Mouse (Mus musculus) embryonic facial prominence, embryonic 13.5 days (tissue): ENCODE measurements around the gene Cdk12. TPM values are rescaled to one million over a fixed set of nuclear protein-coding genes. Genes with fewer than 3 reads are reported as not detected.
A peak's percentile ranks its signal among the peaks of the same experiment; 100 is the strongest.

Source experiments
- ATAC-seq: fragments of 200-750 bp; cut with Nextera tagmentation; 2 replicates; pipeline ENCODE4 v1.8.0; 2017; ENCODE audit warnings: low read depth; ENCODE audit not compliant: insufficient number of reproducible peaks, insufficient read depth, low FRiP score, low TSS enrichment
- H3K27ac ChIP-seq: fragments of 300-500 bp; sonication (generic); 2 replicates; pipeline ENCODE4 v1.5.1; 2015; ENCODE audit warnings: moderate library complexity, mild to moderate bottlenecking, inconsistent platforms
- H3K27me3 ChIP-seq: fragments of 300-500 bp; sonication (generic); 2 replicates; pipeline ENCODE4 v1.6.1; 2015; ENCODE audit warnings: mild to moderate bottlenecking, inconsistent platforms
- H3K36me3 ChIP-seq: fragments of 300-500 bp; sonication (generic); 2 replicates; pipeline ENCODE4 v1.6.1; 2015; ENCODE audit warnings: mild to moderate bottlenecking, inconsistent platforms
- H3K4me1 ChIP-seq: fragments of 300-500 bp; sonication (generic); 2 replicates; pipeline ENCODE4 v1.6.1; 2015; ENCODE audit warnings: inconsistent platforms
- H3K4me2 ChIP-seq: fragments of 300-500 bp; sonication (generic); 2 replicates; pipeline ENCODE4 v1.6.1; 2015; ENCODE audit warnings: moderate library complexity, mild to moderate bottlenecking, inconsistent platforms
- H3K4me3 ChIP-seq: fragments of 300-500 bp; sonication (generic); 2 replicates; pipeline ENCODE4 v1.5.1; 2015; ENCODE audit warnings: mild to moderate bottlenecking, inconsistent platforms
- H3K9ac ChIP-seq: fragments of 300-500 bp; sonication (generic); 2 replicates; pipeline ENCODE4 v1.6.1; 2015; ENCODE audit warnings: mild to moderate bottlenecking, inconsistent platforms
- H3K9me3 ChIP-seq: fragments of 300-500 bp; sonication (generic); 2 replicates; pipeline ENCODE4 v1.6.1; 2016; ENCODE audit warnings: inconsistent platforms
- WGBS: fragments of 180-500 bp; shearing (Covaris S2); methylation state at CpG from one replicate; pipeline ENCODE4 v1.1.7; 2015; ENCODE audit warnings: mixed read lengths; 5-methylcytosine and 5-hydroxymethylcytosine counted together
- polyA plus RNA-seq: library from polyadenylated mRNA; unstranded; fragments of >200 nt; fragmentation: Nextera tagmentation; extraction: Ambion mirVana; gene quantifications from 2 replicates; pipeline ENCODE4 v1.2.1, GENCODE M21; 2015

Gene Cdk12
- polyA plus RNA-seq, 1 experiment from 2014 or later, result 14.3 TPM

- H3K27me3 ChIP-seq, result peaks cover 54% of the 10 kb centered on the region
- H3K27ac ChIP-seq, result no peak overlapping the region
These were observed 90.2 kb downstream of the Cdk12 start for GRCm38 (mm10) chr11:98293070-98293469.

DNA sequence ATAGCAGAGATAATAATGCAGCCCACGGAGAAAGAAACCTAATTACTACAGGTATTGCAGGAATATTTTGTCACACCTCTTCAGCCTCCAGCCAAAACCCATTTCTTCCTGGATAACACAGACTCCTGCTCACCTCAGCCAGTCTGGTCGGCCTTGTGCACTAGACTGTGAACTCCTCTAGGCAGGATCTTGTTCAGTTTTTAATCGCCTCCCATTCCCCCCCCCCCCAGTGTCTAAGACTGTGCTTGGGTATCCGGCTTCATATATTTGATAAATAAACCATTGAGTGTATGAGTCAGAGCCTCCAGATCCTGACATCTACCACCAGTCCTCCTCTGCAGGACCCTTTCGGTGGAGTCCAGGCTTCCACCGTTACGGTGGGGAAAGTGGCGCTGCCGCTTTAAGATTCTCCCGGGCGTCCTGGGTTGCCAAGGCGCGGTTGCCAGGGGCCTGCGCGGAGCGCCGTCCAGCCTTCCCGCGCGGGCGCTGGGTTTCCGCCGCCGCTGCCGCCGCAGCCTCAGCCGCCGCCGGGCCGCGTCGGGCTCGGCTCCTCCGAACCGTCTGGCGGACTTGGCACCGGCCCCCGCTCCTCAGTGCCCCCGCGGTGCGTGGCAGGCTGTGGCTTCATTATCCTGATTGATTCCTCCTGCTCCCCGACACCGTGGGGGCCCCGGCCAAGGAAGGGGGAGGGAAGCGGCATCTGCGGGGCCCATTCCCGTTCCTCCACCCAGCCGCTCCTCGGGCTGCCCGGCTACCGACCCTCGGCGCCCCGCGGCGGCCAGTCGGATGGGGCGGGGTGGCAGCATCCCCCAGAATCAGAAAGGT is 91.5 kb downstream of the Cdk12 start:
- Histone ChIP-seq H3K4me3 (peak overlapping the region; percentile 73), H3K9ac (peak overlapping the region; percentile 80), H3K9me3 (no peaks in the 10 kb centered on the region), H3K27me3 (peaks cover 65% of the 10 kb centered on the region), H3K36me3 (no peaks in the 10 kb centered on the region), H3K4me2 (peak overlapping the region; percentile 96), H3K27ac (no peak overlapping the region), H3K4me1 (peaks cover 10% of the 10 kb centered on the region)
- ATAC-seq, result no peak
- WGBS, result 1% methylated on average over 58 of the region's 58 CpGs

More at GRCm38 (mm10) chr11:98293070-98293469, 90.2 kb downstream of the Cdk12 start:
- Histone ChIP-seq H3K9me3 (no peaks in the 10 kb centered on the region), H3K36me3 (no peaks in the 10 kb centered on the region), H3K4me2 (no peak overlapping the region), H3K4me1 (peaks cover 10% of the 10 kb centered on the region), H3K4me3 (no peak overlapping the region), H3K9ac (no peak overlapping the region)
- WGBS, result 41% methylated on average over 2 of the region's 2 CpGs
- ATAC-seq, result no peak

DNA sequence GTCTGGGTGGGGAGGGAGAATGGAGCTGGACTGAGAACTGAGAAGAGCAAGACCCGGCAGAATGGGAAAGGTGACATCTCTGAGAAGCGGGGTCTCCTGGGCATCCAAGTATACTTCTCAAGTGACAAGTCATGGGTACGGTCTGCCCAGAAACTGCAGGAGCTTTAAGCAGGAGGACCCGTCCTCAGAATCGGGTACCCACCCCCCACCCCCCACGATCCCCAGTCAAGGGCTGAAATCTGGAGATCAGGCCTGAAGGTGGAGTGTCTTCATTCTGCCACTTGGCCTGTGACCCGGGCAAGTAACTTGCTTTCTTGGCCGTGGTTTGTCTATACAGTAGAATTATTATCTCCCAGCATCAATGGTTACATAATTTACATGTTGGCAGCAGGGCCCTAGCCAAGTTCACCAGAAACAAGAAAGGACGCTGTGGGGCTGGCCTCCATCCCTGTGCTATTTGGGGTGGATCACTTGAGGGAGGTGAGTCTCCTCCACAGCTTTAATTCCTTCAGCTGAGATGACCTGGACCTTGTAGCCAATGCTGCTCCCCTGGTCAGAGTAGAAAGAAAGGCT is 92.2 kb downstream of the Cdk12 start:
- Histone ChIP-seq H3K4me2 (peak overlapping the region; percentile 96), H3K4me3 (peak overlapping the region; percentile 73), H3K4me1 (peaks cover 10% of the 10 kb centered on the region), H3K9me3 (no peaks in the 10 kb centered on the region), H3K27me3 (peaks cover 66% of the 10 kb centered on the region), H3K9ac (peak overlapping the region; percentile 80), H3K36me3 (no peaks in the 10 kb centered on the region), H3K27ac (no peak overlapping the region)
- ATAC-seq, result no peak
- 3% methylated on average over 9 of the region's 9 CpGs for WGBS

DNA sequence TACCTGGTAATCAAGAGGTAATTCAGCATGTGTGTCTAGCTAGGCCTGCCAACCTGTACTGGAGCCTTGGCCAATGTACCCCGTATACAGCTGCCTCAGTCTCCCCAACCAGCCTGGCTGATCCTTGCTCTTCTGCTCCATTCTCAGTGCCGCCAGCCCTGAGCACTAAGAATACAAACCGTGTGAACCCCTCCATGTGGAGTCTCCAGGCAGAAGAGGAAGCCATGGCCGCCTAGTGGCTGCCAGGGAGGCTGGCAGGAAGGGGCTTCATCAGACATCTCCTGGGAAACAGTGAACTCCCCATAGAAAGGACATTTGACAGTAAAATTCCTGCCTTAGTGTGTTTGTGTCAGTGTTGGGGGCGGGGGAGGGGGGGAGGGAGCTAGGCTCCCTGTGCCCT is 93.4 kb downstream of the Cdk12 start:
- 6% methylated on average over 5 of the region's 5 CpGs for WGBS
- H3K4me2 ChIP-seq, result no peak overlapping the region
- H3K4me3 ChIP-seq, result no peak overlapping the region
- peaks cover 72% of the 10 kb centered on the region for H3K27me3 ChIP-seq
- no peak overlapping the region for H3K9ac ChIP-seq
- no peaks in the 10 kb centered on the region for H3K9me3 ChIP-seq
- ATAC-seq, result no peak
- peaks cover 10% of the 10 kb centered on the region for H3K4me1 ChIP-seq
- H3K27ac ChIP-seq, result no peak overlapping the region
- H3K36me3 ChIP-seq, result no peaks in the 10 kb centered on the region

GRCm38 (mm10) chr11:98296916-98297315 is 94.1 kb downstream of the Cdk12 start:
- no peak overlapping the region for H3K4me3 ChIP-seq
- H3K9me3 ChIP-seq, result no peaks in the 10 kb centered on the region
- 47% methylated on average over 2 of the region's 2 CpGs for WGBS
- ATAC-seq, result no peak
- peaks cover 10% of the 10 kb centered on the region for H3K4me1 ChIP-seq
- H3K9ac ChIP-seq, result no peak overlapping the region
- H3K27ac ChIP-seq, result no peak overlapping the region
- H3K4me2 ChIP-seq, result no peak overlapping the region
- no peaks in the 10 kb centered on the region for H3K36me3 ChIP-seq
- H3K27me3 ChIP-seq, result peaks cover 76% of the 10 kb centered on the region

GRCm38 (mm10) chr11:98297778-98298177 is 94.9 kb downstream of the Cdk12 start:
- H3K27me3 ChIP-seq, result peaks cover 79% of the 10 kb centered on the region
- ATAC-seq, result no peak

DNA sequence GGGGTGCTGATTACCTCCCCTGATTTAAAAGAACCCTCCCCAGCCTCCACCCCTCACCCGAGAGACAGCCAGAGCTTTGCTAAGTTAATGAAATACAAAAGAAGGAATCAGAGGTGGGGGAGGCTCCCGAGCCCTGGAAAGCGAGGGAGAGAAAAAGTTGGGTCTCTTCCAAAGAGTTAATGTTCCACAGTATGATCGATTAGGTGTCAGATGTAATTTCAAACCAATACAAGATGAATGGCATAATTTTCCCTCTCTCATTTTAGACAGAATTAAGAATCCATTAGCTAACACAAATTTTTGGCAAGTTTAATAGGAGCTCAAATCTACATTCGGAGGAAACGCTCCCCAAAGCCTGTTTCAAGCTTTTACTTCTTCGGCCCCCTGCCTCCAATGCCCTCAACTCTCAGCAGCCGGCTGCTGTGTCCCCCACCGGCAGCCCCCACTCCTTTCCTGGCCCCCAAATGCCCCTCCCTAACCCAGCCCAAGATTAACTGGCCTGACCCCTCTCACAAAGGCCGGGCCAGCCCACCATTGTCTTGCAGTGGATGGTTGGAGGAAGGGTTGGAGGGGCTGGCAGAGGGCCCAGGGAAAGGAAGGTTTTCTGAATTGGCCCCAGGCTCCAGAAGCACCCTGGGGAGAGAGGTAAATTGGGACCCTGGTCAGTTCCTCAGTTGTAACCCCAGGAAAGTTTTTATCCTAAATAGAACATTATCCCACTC is 95.8 kb downstream of the Cdk12 start:
- no peak overlapping the region for H3K9ac ChIP-seq
- peaks cover 10% of the 10 kb centered on the region for H3K4me1 ChIP-seq
- ATAC-seq, result no peak
- no peaks in the 10 kb centered on the region for H3K9me3 ChIP-seq
- 6% methylated on average over 10 of the region's 10 CpGs for WGBS
- no peaks in the 10 kb centered on the region for H3K36me3 ChIP-seq
- no peak overlapping the region for H3K27ac ChIP-seq
- no peak overlapping the region for H3K4me2 ChIP-seq
- H3K27me3 ChIP-seq, result peaks cover 82% of the 10 kb centered on the region
- H3K4me3 ChIP-seq, result no peak overlapping the region

More at GRCm38 (mm10) chr11:98297778-98298177, 94.9 kb downstream of the Cdk12 start:
- no peak overlapping the region for H3K9ac ChIP-seq
- no peak overlapping the region for H3K4me2 ChIP-seq
- H3K9me3 ChIP-seq, result no peaks in the 10 kb centered on the region
- H3K4me3 ChIP-seq, result no peak overlapping the region
- peaks cover 10% of the 10 kb centered on the region for H3K4me1 ChIP-seq
- no peaks in the 10 kb centered on the region for H3K36me3 ChIP-seq
- H3K27ac ChIP-seq, result no peak overlapping the region
- whole genome bisulfite sequencing, result 9% methylated on average over 7 of the region's 7 CpGs

- Histone ChIP-seq H3K9ac (no peak overlapping the region), H3K27me3 (peaks cover 93% of the 10 kb centered on the region), H3K9me3 (no peaks in the 10 kb centered on the region), H3K36me3 (no peaks in the 10 kb centered on the region), H3K4me3 (0 out of 2 replicates have a peak overlapping the region, but pooled peaks have one; percentile 6), H3K4me2 (peak overlapping the region; percentile 41; the same call in 1 of the 2 replicates), H3K4me1 (peaks cover 13% of the 10 kb centered on the region), H3K27ac (no peak overlapping the region)
- 2% methylated on average over 26 of the region's 26 CpGs for WGBS
- no peak for ATAC-seq
These were observed 111.0 kb downstream of the Cdk12 start for GRCm38 (mm10) chr11:98313790-98314323.

DNA sequence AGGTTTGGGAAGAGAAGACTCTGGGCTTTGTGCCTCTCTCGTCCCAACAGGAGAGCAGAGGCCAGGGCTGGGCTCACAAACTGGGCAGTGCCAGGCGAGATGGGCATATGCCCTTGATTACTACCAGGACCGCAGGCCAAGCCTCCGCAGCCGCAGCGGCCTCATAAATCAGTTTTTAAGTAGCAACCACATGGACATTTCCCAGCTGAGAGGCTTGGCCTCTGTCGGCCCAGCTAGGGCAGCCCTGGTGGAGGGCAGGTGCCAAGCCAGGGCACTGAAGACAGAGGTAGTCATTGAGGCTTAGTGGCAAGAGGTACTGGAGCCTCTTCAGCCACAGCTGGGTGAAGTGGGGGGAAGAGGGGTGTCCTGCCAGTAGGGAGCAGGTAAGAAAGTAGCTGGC is 114.6 kb downstream of the Cdk12 start:
- Histone ChIP-seq H3K36me3 (no peaks in the 10 kb centered on the region), H3K9ac (no peak overlapping the region), H3K27me3 (peaks cover 98% of the 10 kb centered on the region), H3K27ac (no peak overlapping the region), H3K4me1 (peaks cover 38% of the 10 kb centered on the region), H3K9me3 (no peaks in the 10 kb centered on the region), H3K4me2 (no peak overlapping the region), H3K4me3 (no peak overlapping the region)
- 5% methylated on average over 7 of the region's 7 CpGs for WGBS
- ATAC-seq, result no peak

GRCm38 (mm10) chr11:98318421-98319116 is 115.7 kb downstream of the Cdk12 start:
- ATAC-seq, result no peak
- peak overlapping the region; percentile 19; the same call in 1 of the 2 replicates for H3K4me3 ChIP-seq
- no peak overlapping the region for H3K27ac ChIP-seq
- no peak overlapping the region for H3K9ac ChIP-seq
- H3K36me3 ChIP-seq, result no peaks in the 10 kb centered on the region
- H3K9me3 ChIP-seq, result no peaks in the 10 kb centered on the region
- H3K4me2 ChIP-seq, result peak overlapping the region; percentile 27
- 2% methylated on average over 14 of the region's 14 CpGs for WGBS
- peaks cover 100% of the 10 kb centered on the region for H3K27me3 ChIP-seq
- peaks cover 38% of the 10 kb centered on the region for H3K4me1 ChIP-seq

GRCm38 (mm10) chr11:98319120-98319519 is 116.3 kb downstream of the Cdk12 start:
- 0 out of 2 replicates have a peak overlapping the region, but pooled peaks have one; percentile 27 for H3K4me2 ChIP-seq
- no peak overlapping the region for H3K4me3 ChIP-seq
- H3K36me3 ChIP-seq, result no peaks in the 10 kb centered on the region
- H3K9me3 ChIP-seq, result no peaks in the 10 kb centered on the region
- 3% methylated on average over 15 of the region's 15 CpGs for WGBS
- H3K27ac ChIP-seq, result no peak overlapping the region
- ATAC-seq, result no peak
- peaks cover 100% of the 10 kb centered on the region for H3K27me3 ChIP-seq
- no peak overlapping the region for H3K9ac ChIP-seq
- H3K4me1 ChIP-seq, result peaks cover 34% of the 10 kb centered on the region
